Mouse (Mus musculus) splenic B cell, adult 2 months (primary cell): ENCODE results near the gene Mctp2.

Experiments used
- DNase-seq: peaks from one replicate; pipeline ENCODE4 v3.0.0-alpha.2; 2011; ENCODE audit warnings: low read depth, low spot score
- H3K27me3 ChIP-seq: 2 replicates; pipeline ENCODE4 v1.6.1; 2012; ENCODE audit warnings: mild to moderate bottlenecking, low read length, moderate library complexity, mixed read lengths; ENCODE audit not compliant: control insufficient read depth, poor library complexity, insufficient read depth, severe bottlenecking
- H3K36me3 ChIP-seq: 2 replicates; pipeline ENCODE4 v1.6.1; 2012; ENCODE audit warnings: mild to moderate bottlenecking, low read length, moderate library complexity, mixed read lengths; ENCODE audit not compliant: control insufficient read depth, poor library complexity, insufficient read depth, severe bottlenecking

Mctp2 gene

GRCm38 (mm10) chr7:72108639-72109399 lies 197.6 kb downstream of the Mctp2 start:
- no peak for DNase-seq
- Histone ChIP-seq H3K36me3 (no peaks in the 10 kb centered on the region), H3K27me3 (no peaks in the 10 kb centered on the region)

GRCm38 (mm10) chr7:72104170-72104569 lies 202.2 kb downstream of the Mctp2 start:
- no peak for DNase-seq
- Histone ChIP-seq H3K27me3 (no peaks in the 10 kb centered on the region), H3K36me3 (0 out of 2 replicates have a peak, but pooled peaks cover 2% of the 10 kb centered on the region)

DNA sequence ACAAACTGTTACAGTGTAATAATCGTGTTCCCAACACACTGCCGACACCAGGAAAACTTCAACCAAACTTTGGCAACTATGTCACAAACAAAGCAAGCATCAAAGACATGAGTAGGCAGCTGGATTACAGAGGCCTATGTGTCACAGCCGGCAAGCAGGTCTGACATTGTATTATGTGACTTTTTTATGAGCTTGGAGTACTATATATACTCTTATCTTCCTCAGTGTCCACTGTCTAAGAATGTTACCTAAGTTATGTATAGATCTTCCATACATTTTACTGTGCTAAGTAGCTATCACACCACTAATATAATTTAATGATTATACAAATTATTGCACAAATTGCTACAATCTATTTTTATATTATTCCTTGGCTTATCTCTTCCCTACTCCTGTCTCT lies 202.8 kb downstream of the Mctp2 start:
- 0 out of 2 replicates have a peak, but pooled peaks cover 2% of the 10 kb centered on the region for H3K36me3 ChIP-seq
- H3K27me3 ChIP-seq = no peaks in the 10 kb centered on the region
- no peak for DNase-seq

DNA sequence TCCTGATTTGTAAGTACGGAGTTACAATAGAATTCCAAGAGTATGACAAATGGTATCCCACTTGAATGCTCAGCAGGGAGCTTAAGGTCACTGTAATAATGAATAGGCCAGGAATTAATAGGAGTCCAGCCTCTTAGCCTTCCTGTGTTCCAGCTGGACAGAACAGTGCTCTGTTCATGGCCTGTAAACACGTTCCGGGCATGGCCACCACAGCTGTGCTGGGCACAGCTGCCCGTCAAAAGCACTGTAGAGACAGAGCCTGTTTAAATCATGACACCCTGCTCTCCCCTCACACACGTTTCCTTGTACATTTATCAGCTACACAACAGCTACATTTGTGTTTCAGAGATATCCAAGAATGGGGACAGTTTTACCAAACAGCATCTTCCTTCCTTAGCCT lies 205.7 kb downstream of the Mctp2 start:
- Histone ChIP-seq H3K36me3 (0 out of 2 replicates have a peak, but pooled peaks cover 2% of the 10 kb centered on the region), H3K27me3 (no peaks in the 10 kb centered on the region)
- DNase-seq = no peak

DNA sequence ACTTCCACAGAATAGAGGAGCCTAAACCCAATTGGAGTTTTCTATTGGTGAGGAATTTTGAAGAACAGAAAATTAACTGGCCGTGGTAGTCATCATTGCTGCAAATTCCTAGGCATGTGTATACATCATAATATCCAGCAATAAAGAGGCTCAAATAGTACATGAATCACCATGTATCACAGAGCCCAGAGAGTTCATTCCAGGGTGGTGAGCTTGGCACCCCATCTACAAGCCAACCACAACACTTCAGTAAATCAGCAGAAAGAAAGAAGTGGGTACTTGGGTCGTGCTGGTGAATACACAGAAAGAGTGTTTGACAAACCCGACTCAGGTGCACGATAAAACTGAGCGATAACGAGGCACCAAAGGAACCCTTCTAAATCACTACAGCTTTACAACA lies 207.8 kb downstream of the Mctp2 start:
- Histone ChIP-seq H3K27me3 (no peaks in the 10 kb centered on the region), H3K36me3 (0 out of 2 replicates have a peak, but pooled peaks cover 2% of the 10 kb centered on the region)
- DNase-seq = no peak

DNA sequence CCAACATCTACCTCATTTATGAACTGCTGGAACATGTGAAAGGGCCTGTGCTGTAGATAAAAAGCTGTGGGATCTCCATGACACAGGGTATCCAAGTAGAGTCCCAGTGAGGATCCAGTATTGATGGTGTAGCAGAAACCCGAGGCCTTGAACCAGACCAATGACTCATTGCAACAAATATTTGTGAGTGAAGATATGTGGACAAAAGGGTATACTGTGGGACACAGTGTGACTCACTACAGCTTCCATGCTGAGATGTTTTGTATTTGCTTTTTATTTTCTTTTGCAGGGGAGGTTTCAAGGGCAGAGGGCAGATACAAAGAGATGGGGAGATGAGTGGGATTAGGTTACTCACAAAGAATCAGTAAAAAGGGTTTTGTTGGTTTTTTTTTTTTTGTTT lies 209.4 kb downstream of the Mctp2 start:
- Histone ChIP-seq H3K27me3 (no peaks in the 10 kb centered on the region), H3K36me3 (no peaks in the 10 kb centered on the region)
- DNase-seq = no peak

GRCm38 (mm10) chr7:72096433-72096832 lies 210.0 kb downstream of the Mctp2 start:
- Histone ChIP-seq H3K36me3 (no peaks in the 10 kb centered on the region), H3K27me3 (no peaks in the 10 kb centered on the region)
- no peak for DNase-seq

GRCm38 (mm10) chr7:72089463-72090175 lies 216.8 kb downstream of the Mctp2 start:
- Histone ChIP-seq H3K36me3 (peaks cover 3% of the 10 kb centered on the region), H3K27me3 (no peaks in the 10 kb centered on the region)
- no peak for DNase-seq

- DNase-seq = no peak
- Histone ChIP-seq H3K27me3 (no peaks in the 10 kb centered on the region), H3K36me3 (0 out of 2 replicates have a peak, but pooled peaks cover 4% of the 10 kb centered on the region)
These were observed 225.7 kb downstream of the Mctp2 start for GRCm38 (mm10) chr7:72080705-72081104.

DNA sequence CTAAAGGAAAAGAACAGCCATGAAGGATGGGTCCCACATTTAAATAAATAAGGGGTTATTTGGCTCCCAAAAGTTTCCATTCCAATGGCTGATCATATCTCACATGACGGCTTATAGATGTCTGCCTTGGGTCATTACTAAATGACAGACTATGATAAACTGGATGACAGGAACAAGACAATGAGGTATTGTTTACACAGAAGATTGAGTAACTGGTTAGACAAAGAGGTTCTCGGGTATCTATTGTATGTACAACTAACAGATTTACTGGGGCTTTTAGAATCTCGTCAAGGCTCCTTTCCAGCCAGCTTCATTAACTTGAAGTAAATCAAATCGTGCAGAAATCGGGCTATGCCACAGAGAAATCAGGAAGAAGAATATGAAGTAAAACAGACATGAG lies 227.5 kb downstream of the Mctp2 start:
- DNase-seq = no peak
- Histone ChIP-seq H3K36me3 (0 out of 2 replicates have a peak, but pooled peaks cover 4% of the 10 kb centered on the region), H3K27me3 (no peaks in the 10 kb centered on the region)

- no peak for DNase-seq
- no peaks in the 10 kb centered on the region for H3K27me3 ChIP-seq
These were observed 234.8 kb downstream of the Mctp2 start for GRCm38 (mm10) chr7:72071418-72072184.

GRCm38 (mm10) chr7:72068454-72068853 lies 238.0 kb downstream of the Mctp2 start:
- DNase-seq = no peak
- Histone ChIP-seq H3K36me3 (no peaks in the 10 kb centered on the region), H3K27me3 (no peaks in the 10 kb centered on the region)

More at GRCm38 (mm10) chr7:72071418-72072184, 234.8 kb downstream of the Mctp2 start:
- no peaks in the 10 kb centered on the region for H3K36me3 ChIP-seq

GRCm38 (mm10) chr7:72066352-72066751 lies 240.1 kb downstream of the Mctp2 start:
- no peaks in the 10 kb centered on the region for H3K36me3 ChIP-seq
- DNase-seq = no peak
- no peaks in the 10 kb centered on the region for H3K27me3 ChIP-seq

GRCm38 (mm10) chr7:72051759-72052158 lies 254.6 kb downstream of the Mctp2 start:
- Histone ChIP-seq H3K27me3 (no peaks in the 10 kb centered on the region), H3K36me3 (no peaks in the 10 kb centered on the region)
- no peak for DNase-seq
